Mouse (Mus musculus) spleen, adult 2 months (tissue): ENCODE results near the gene Pip5k1c.

Source experiments
- CTCF ChIP-seq: fragments of 200-500 bp; IDR thresholded peaks from 2 replicates; pipeline ENCODE4 v1.5.1; 2011; ENCODE audit warnings: mild to moderate bottlenecking, inconsistent platforms; ENCODE audit not compliant: insufficient read depth, insufficient read length, insufficient replicate concordance; ENCODE audit errors: extremely low read depth
- POLR2A ChIP-seq: fragments of 200-500 bp; IDR thresholded peaks from 2 replicates; pipeline ENCODE4 v1.6.1; 2011; ENCODE audit warnings: low read depth, low read length, inconsistent platforms

DNA sequence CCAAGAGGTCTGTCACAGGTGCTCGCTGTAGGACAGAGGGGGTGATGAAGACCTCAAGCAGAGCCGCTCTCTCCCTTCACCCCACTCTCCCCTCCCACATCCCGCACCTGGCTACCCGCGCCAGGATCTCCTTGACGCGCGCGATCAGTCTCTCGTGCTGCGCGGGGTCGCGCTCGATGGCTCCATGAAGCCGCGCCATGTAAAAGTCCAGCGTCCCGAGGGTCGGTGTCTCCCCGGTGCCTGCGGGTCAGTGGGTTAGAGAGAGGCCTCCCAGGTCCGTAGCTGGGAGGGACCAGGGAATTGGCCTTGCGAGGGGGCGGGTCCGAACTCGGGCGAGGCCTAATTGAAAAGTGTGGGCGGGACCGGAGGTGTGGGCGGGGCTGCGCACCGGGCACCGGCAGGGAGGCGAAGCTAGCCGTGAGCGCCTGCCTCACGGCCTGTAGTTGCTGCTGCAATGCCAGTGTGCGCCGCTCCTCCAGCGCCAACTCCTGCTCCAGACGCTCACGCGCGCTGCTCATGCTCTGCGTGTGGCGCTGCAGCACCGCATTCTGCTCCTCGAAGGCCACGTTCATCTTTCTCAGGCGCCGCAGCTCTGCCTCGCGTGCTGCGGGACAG is 53.8 kb downstream of the Pip5k1c start:
- no peak for TF ChIP-seq CTCF
- no peak for TF ChIP-seq POLR2A
